15 mouse cellular contexts compared by ENCODE assay signal in the genomic region with DNA sequence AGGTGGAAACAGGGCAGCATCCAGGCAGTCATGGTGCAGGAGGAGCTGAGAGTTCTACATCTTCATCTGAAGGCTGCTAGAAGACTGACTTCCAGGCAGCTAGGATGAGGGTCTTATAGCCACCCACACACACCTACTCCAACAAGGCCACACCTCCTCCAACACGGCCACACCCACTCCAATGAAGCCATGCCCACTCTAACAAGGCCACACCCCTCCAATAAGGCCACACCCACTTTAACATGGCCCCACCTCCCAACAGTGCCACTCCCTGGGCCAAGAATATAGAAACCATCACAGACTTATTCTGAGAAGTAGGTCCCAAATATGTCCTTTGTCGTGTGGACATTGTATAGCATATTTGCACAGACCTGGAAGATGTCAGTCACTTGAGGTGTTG.
"Had no signal": no experiment of that assay in that cellular context is flagged by ENCODE, and none has a peak within 500 bp of the region (broad histone marks: within the 10 kb centered on the region; RNA-seq: fewer than 3 reads in every experiment).

No protein-coding gene starts in this region.

- DNase-seq: gastrocnemius, postnatal 14 days; gastrocnemius, postnatal 36 days; heart, adult 11 months; heart, adult 2 months; heart, postnatal 10 days; heart, postnatal 36 days; kidney, adult 11 months; kidney, adult 2 months; kidney, adult 9 months; kidney, postnatal 14 days; kidney, postnatal 36 days; layer of hippocampus, adult 9-11 months; layer of hippocampus, postnatal 36 days; left cerebral cortex, postnatal 4 days; liver, embryonic 13.5 days had no signal
